Mouse (Mus musculus) small intestine, adult 2 months (tissue): ENCODE measurements around the gene Tdrd9.
"Not testable (repeated sequence)": the region's sequence is repeated elsewhere in the genome, so short reads cannot be mapped to it uniquely, and the experiment has no call there.

Experiments used
- CTCF ChIP-seq: fragments of 200-500 bp; IDR thresholded peaks from 2 replicates; pipeline ENCODE4 v1.5.1; 2012; ENCODE audit warnings: low read depth, mild to moderate bottlenecking, control low read depth, inconsistent platforms, low read length, moderate library complexity, mixed read lengths; ENCODE audit not compliant: insufficient replicate concordance, insufficient read length; ENCODE audit errors: extremely low read depth
- POLR2A ChIP-seq: fragments of 200-500 bp; IDR thresholded peaks from 2 replicates; pipeline ENCODE4 v1.6.1; 2012; ENCODE audit warnings: low read depth, mild to moderate bottlenecking, control low read depth, inconsistent platforms, low read length, moderate library complexity

DNA sequence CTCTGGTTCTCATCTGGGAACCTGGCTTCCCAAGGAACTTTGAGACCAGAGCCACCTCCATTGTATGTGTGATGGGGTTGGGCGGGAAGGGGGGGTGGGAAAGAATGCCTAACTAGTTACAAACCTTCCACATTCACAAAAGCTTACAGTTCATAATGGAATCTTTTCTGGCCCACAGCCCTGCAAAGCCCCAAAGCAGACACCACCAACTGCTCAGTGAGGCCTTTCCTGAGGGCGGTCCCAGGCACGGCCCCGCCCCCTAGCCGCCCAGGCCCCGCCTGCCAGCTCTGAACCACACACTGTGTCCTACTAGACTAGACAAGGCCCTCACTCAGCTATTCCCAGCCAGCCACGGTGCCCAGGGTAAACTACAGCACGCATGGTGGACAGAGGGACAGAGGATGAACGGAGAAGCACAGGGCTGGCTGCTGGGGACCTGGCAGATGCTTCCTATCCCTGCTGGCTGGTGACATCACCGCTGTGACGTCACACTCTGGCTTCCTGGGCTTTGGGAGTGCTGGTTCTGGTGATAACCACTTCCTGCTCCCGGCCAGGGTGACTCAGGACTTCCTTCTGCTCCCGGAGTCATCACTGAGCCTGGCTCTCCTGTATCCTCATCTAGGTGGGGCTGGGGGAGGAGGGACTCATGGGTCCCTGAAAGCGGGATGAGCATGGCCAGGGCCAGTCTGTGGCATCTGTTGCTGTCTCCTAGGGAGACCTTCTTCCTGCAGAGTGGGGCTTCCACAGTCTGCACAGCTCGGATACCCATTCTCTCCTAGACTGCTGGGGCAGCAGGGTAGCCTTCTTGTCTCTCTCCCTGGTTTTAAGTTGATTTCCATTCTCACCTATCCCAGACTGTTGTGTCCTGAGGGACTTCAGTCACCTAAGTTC is 25.3 kb upstream of the Tdrd9 start:
- TF ChIP-seq CTCF, POLR2A: not testable (repeated sequence)
